Mouse (Mus musculus) myocyte (in vitro differentiated cells): ENCODE results near the gene Nkiras2.

Experiments used
- CEBPB ChIP-seq: IDR thresholded peaks from 2 replicates; pipeline ENCODE4 v1.6.1; 2011; ENCODE audit warnings: mild to moderate bottlenecking, moderate library complexity; ENCODE audit not compliant: poor library complexity, insufficient read depth, severe bottlenecking
- MAX ChIP-seq: IDR thresholded peaks from one replicate; pipeline ENCODE4 v1.6.1; 2011; ENCODE audit warnings: low read depth, mild to moderate bottlenecking, control low read depth
- MYOD1 ChIP-seq, 3 experiments: IDR thresholded peaks; one replicate each; pipeline ENCODE4 v1.6.1; 2011; ENCODE audit warnings: control low read depth in 2 of 3, low read depth in 2 of 3, mild to moderate bottlenecking in 2 of 3, moderate library complexity in 1 of 3; ENCODE audit not compliant: insufficient read length in 2 of 3, control insufficient read depth in 1 of 3
- POLR2A ChIP-seq: IDR thresholded peaks from one replicate; pipeline ENCODE4 v1.6.1; 2011; ENCODE audit warnings: low read depth, mild to moderate bottlenecking, control low read depth, moderate library complexity; ENCODE audit not compliant: insufficient read length
- REST ChIP-seq: IDR thresholded peaks from one replicate; pipeline ENCODE4 v1.6.1; 2011; ENCODE audit warnings: mild to moderate bottlenecking, control low read depth, moderate library complexity; ENCODE audit not compliant: insufficient read depth, insufficient read length
- TCF12 ChIP-seq: IDR thresholded peaks from one replicate; pipeline ENCODE4 v1.6.1; 2011; ENCODE audit warnings: mild to moderate bottlenecking, control low read depth; ENCODE audit not compliant: poor library complexity, insufficient read depth, severe bottlenecking
- TCF3 ChIP-seq: IDR thresholded peaks from one replicate; pipeline ENCODE4 v1.6.1; 2011; ENCODE audit warnings: low read depth, control low read depth; ENCODE audit not compliant: insufficient read length
- USF1 ChIP-seq: IDR thresholded peaks from one replicate; pipeline ENCODE4 v1.6.1; 2011; ENCODE audit warnings: low read depth, mild to moderate bottlenecking, control low read depth, moderate library complexity

GRCm38 (mm10) chr11:100598074-100598473 lies 21.0 kb upstream of the Nkiras2 start:
- TF ChIP-seq MAX: no peak
- TF ChIP-seq CEBPB: no peak
- no peak for TF ChIP-seq TCF12
- no peak for TF ChIP-seq USF1
- no peak for TF ChIP-seq POLR2A
- no peak for TF ChIP-seq TCF3
- TF ChIP-seq REST: no peak
- TF ChIP-seq MYOD1 (IDR thresholded peaks at IDR 0.05; ENCODE audit: control insufficient read depth in 1 of 3, insufficient read length in 2 of 3, low read depth in 2 of 3): no peak
